Mouse (Mus musculus) MEL (cell line): ENCODE measurements at regions not wholly inside any gene's neighbourhood (a gene's known extent, or its start where the extent isn't known, plus 50 kb on each side); places are given as distances from the start of the nearest gene placed in this dataset.

Experiments
- DNase-seq: peaks from one replicate; pipeline ENCODE4 v3.0.0; 2011; ENCODE audit warnings: low read depth, low spot score
- H3K27ac ChIP-seq: 2 replicates; pipeline ENCODE4 v1.5.1; 2012; ENCODE audit warnings: low read depth, mild to moderate bottlenecking, control low read depth, low read length, moderate library complexity; ENCODE audit not compliant: control insufficient read depth
- H3K27me3 ChIP-seq, 2 experiments: fragments of 150-350 bp in 1 of 2; sonication (generic) in 1 of 2; 2 replicates each; pipeline ENCODE4 v1.6.1; 2012; ENCODE audit warnings: low read length in 2 of 2, mild to moderate bottlenecking in 2 of 2, improper control_type of control experiment in 1 of 2, moderate library complexity in 1 of 2; ENCODE audit not compliant: insufficient read depth in 2 of 2, control insufficient read depth in 1 of 2
- H3K36me3 ChIP-seq, 2 experiments: 2 replicates each; pipeline ENCODE4 v1.6.1; 2012 to 2014; ENCODE audit warnings: low read length in 2 of 2, improper control_type of control experiment in 1 of 2, inconsistent platforms in 1 of 2, mild to moderate bottlenecking in 1 of 2; ENCODE audit not compliant: insufficient read depth in 2 of 2, control insufficient read depth in 1 of 2
- H3K4me1 ChIP-seq, 2 experiments: fragments of 150-350 bp in 1 of 2; sonication (generic) in 1 of 2; 2 replicates each; pipeline ENCODE4 v1.6.1; 2012; ENCODE audit warnings: low read length in 2 of 2, improper control_type of control experiment in 1 of 2, mild to moderate bottlenecking in 1 of 2; ENCODE audit not compliant: insufficient read depth in 2 of 2, control insufficient read depth in 1 of 2
- H3K4me3 ChIP-seq, 2 experiments: fragments of 150-350 bp in 1 of 2; sonication (generic) in 1 of 2; 2 replicates each; pipeline ENCODE4 v1.5.1; 2012; ENCODE audit warnings: low read depth in 2 of 2, low read length in 2 of 2, mild to moderate bottlenecking in 2 of 2, moderate library complexity in 2 of 2, control low read depth in 1 of 2, improper control_type of control experiment in 1 of 2; ENCODE audit not compliant: control insufficient read depth in 1 of 2, insufficient read depth in 1 of 2
- H3K79me2 ChIP-seq: 2 replicates; pipeline ENCODE4 v1.6.1; 2012; ENCODE audit warnings: mild to moderate bottlenecking, low read length, moderate library complexity; ENCODE audit not compliant: control insufficient read depth, poor library complexity, insufficient read depth
- H3K9ac ChIP-seq: 2 replicates; pipeline ENCODE4 v1.6.1; 2012; ENCODE audit warnings: low read depth, mild to moderate bottlenecking, control low read depth, low read length, moderate library complexity; ENCODE audit not compliant: control insufficient read depth, poor library complexity, severe bottlenecking
- H3K9me3 ChIP-seq: fragments of 150-350 bp; sonication (generic); replicated peaks from 2 replicates; pipeline ENCODE4 v1.6.1; 2012; ENCODE audit warnings: mild to moderate bottlenecking, low read length, improper control_type of control experiment, moderate library complexity; ENCODE audit not compliant: insufficient read depth
- BHLHE40 ChIP-seq: IDR thresholded peaks from 2 replicates; pipeline ENCODE4 v1.6.1; 2012; ENCODE audit warnings: low read depth, mild to moderate bottlenecking, inconsistent platforms, low read length, improper control_type of control experiment, borderline replicate concordance
- CHD2 ChIP-seq: IDR thresholded peaks from 2 replicates; pipeline ENCODE4 v1.6.1; 2011; ENCODE audit warnings: low read length, improper control_type of control experiment
- E2F4 ChIP-seq: IDR thresholded peaks from 2 replicates; pipeline ENCODE4 v1.6.1; 2011; ENCODE audit warnings: low read depth, low read length, improper control_type of control experiment, borderline replicate concordance
- ELF1 ChIP-seq: IDR thresholded peaks from 2 replicates; pipeline ENCODE4 v1.6.1; 2014; ENCODE audit warnings: low read depth, mild to moderate bottlenecking, inconsistent platforms, low read length, improper control_type of control experiment, moderate library complexity
- EP300 ChIP-seq, 2 experiments: IDR thresholded peaks; 2 replicates each; pipeline ENCODE4 v1.6.1; 2011; ENCODE audit warnings: improper control_type of control experiment in 2 of 2, low read length in 2 of 2, low read depth in 1 of 2, mild to moderate bottlenecking in 1 of 2
- MAX ChIP-seq: IDR thresholded peaks from 2 replicates; pipeline ENCODE4 v1.6.1; 2011; ENCODE audit warnings: low read length, improper control_type of control experiment
- MYC ChIP-seq: IDR thresholded peaks from 2 replicates; pipeline ENCODE4 v1.6.1; 2011; ENCODE audit warnings: low read depth, mild to moderate bottlenecking, low read length, improper control_type of control experiment, moderate library complexity
- POLR2AphosphoS2 ChIP-seq: IDR thresholded peaks from 2 replicates; pipeline ENCODE4 v1.6.1; 2011; ENCODE audit warnings: low read length, improper control_type of control experiment
- POLR2AphosphoS5 ChIP-seq: IDR thresholded peaks from 2 replicates; pipeline ENCODE4 v1.6.1; 2012; ENCODE audit warnings: low read depth, borderline replicate concordance, mild to moderate bottlenecking, inconsistent platforms, low read length, moderate library complexity, mixed read lengths
- RCOR1 ChIP-seq: IDR thresholded peaks from 2 replicates; pipeline ENCODE4 v1.6.1; 2012; ENCODE audit warnings: low read depth, mild to moderate bottlenecking, inconsistent platforms, low read length, improper control_type of control experiment
- TBP ChIP-seq: IDR thresholded peaks from 2 replicates; pipeline ENCODE4 v1.8.0; 2011; ENCODE audit warnings: low read depth, low read length, improper control_type of control experiment
- TCF12 ChIP-seq: IDR thresholded peaks from 2 replicates; pipeline ENCODE4 v1.6.1; 2014; ENCODE audit warnings: low read depth, mild to moderate bottlenecking, inconsistent platforms, low read length, improper control_type of control experiment, moderate library complexity
- UBTF ChIP-seq: IDR thresholded peaks from 2 replicates; pipeline ENCODE4 v1.6.1; 2012; ENCODE audit warnings: low read depth, mild to moderate bottlenecking, inconsistent platforms, low read length, improper control_type of control experiment, moderate library complexity, borderline replicate concordance; ENCODE audit not compliant: insufficient read depth
- USF2 ChIP-seq, 2 experiments: IDR thresholded peaks; 2 replicates each; pipeline ENCODE4 v1.6.1; 2011 to 2012; ENCODE audit warnings: improper control_type of control experiment in 2 of 2, low read length in 2 of 2, borderline replicate concordance in 1 of 2, inconsistent platforms in 1 of 2, low read depth in 1 of 2, mild to moderate bottlenecking in 1 of 2; ENCODE audit not compliant: insufficient read depth in 1 of 2
- ZC3H11A ChIP-seq: IDR thresholded peaks from 2 replicates; pipeline ENCODE4 v1.6.1; 2012; ENCODE audit warnings: low read depth, mild to moderate bottlenecking, inconsistent platforms, low read length, improper control_type of control experiment
- ZKSCAN1 ChIP-seq: IDR thresholded peaks from 2 replicates; pipeline ENCODE4 v1.6.1; 2012; ENCODE audit warnings: low read depth, mild to moderate bottlenecking, inconsistent platforms, low read length, improper control_type of control experiment, moderate library complexity
- ZMIZ1 ChIP-seq: IDR thresholded peaks from 2 replicates; pipeline ENCODE4 v1.6.1; 2012; ENCODE audit warnings: low read depth, mild to moderate bottlenecking, inconsistent platforms, low read length, improper control_type of control experiment, moderate library complexity

- no peaks in the 10 kb centered on the region for H3K9me3 ChIP-seq
- H3K9ac ChIP-seq = no peak overlapping the region
- no peak for DNase-seq
- TF ChIP-seq MYC = no peak
- no peak for TF ChIP-seq USF2 (IDR thresholded peaks at IDR 0.05; ENCODE audit: borderline replicate concordance in 1 of 2, insufficient read depth in 1 of 2, low read depth in 1 of 2, low read length in 2 of 2)
- TF ChIP-seq ELF1 = no peak
- TF ChIP-seq CHD2 = no peak
- no peak for TF ChIP-seq ZC3H11A
- TF ChIP-seq MAX = no peak
- TF ChIP-seq, all 39 proteins: peak for 0
- H3K79me2 ChIP-seq = no peaks in the 10 kb centered on the region
- H3K4me1 ChIP-seq = no peaks in the 10 kb centered on the region
- H3K4me3 ChIP-seq = no peak overlapping the region
- H3K27me3 ChIP-seq = no peaks in the 10 kb centered on the region
- H3K27ac ChIP-seq = no peak overlapping the region
- H3K36me3 ChIP-seq = no peaks in the 10 kb centered on the region
These were observed 171.3 kb upstream of the Gas1 start for GRCm38 (mm10) chr13:60348438-60348837.

- H3K4me1 ChIP-seq = no peaks in the 10 kb centered on the region
- no peak overlapping the region for H3K4me3 ChIP-seq
- no peaks in the 10 kb centered on the region for H3K36me3 ChIP-seq
- no peaks in the 10 kb centered on the region for H3K9me3 ChIP-seq
- no peak for DNase-seq
- no peak overlapping the region for H3K27ac ChIP-seq
- H3K79me2 ChIP-seq = no peaks in the 10 kb centered on the region
- H3K27me3 ChIP-seq = no peaks in the 10 kb centered on the region
- TF ChIP-seq RCOR1 = no peak
- TF ChIP-seq ZMIZ1 = no peak
- TF ChIP-seq ZC3H11A = no peak
- no peak for TF ChIP-seq UBTF
- no peak for TF ChIP-seq POLR2AphosphoS2
- H3K9ac ChIP-seq = no peak overlapping the region
These were observed 178.7 kb upstream of the Gas1 start for GRCm38 (mm10) chr13:60355707-60356490.

- no peaks in the 10 kb centered on the region for H3K9me3 ChIP-seq
- H3K36me3 ChIP-seq = no peaks in the 10 kb centered on the region
- H3K27me3 ChIP-seq = no peaks in the 10 kb centered on the region
- no peaks in the 10 kb centered on the region for H3K79me2 ChIP-seq
- H3K4me3 ChIP-seq = no peak overlapping the region
- H3K27ac ChIP-seq = no peak overlapping the region
- no peak overlapping the region for H3K9ac ChIP-seq
- DNase-seq = no peak
- no peaks in the 10 kb centered on the region for H3K4me1 ChIP-seq
- no peak for TF ChIP-seq BHLHE40
- no peak for TF ChIP-seq EP300 (IDR thresholded peaks at IDR 0.05; ENCODE audit: low read depth in 1 of 2, low read length in 2 of 2)
- no peak for TF ChIP-seq E2F4
- no peak for TF ChIP-seq UBTF
- no peak for TF ChIP-seq TCF12
- no peak for TF ChIP-seq TBP
- no peak for TF ChIP-seq POLR2AphosphoS5
- TF ChIP-seq ZKSCAN1 = no peak
- no peak for TF ChIP-seq RCOR1
These were observed 181.4 kb upstream of the Gas1 start for GRCm38 (mm10) chr13:60358408-60359060.
